In the genomic region with DNA sequence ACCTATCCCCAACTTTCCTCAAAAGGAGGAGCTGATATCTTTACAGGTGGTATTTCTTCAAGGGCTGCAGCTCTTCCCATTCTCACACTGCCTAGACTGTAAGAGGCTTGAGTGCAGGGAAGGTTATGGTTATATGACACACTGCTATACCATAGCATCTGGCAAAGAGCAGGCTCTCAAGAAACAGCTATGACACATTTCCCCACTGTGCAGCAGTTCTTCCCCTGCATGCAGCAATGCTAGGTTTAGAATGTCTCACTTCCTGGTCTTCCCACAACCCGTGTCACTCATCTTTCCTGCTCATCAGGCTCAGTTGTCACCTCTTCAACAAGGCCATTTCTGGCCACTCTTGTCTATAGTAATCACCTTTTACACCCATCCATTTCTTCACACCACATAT, we compare ENCODE assay signal across 29 mouse cellular contexts. TPM values are rescaled to one million over a fixed set of nuclear protein-coding genes. Genes with fewer than 3 reads are reported as not detected.
A peak's percentile ranks its signal among the peaks of the same experiment; 100 is the strongest.
DNase-seq lines count a peak whose midpoint lies in the region; ATAC-seq lines count a peak whose summit lies in the region.
"Had no signal": no experiment of that assay in that cellular context is flagged by ENCODE, and none has a peak within 500 bp of the region (broad histone marks: within the 10 kb centered on the region; RNA-seq: fewer than 3 reads in every experiment).

No protein-coding gene starts in this region.

- no peaks in the 10 kb centered on the region for H3K9me3 ChIP-seq in midbrain, embryonic 11.5 days (ENCODE audit: control insufficient read depth, low read length)
- H3K9me3 ChIP-seq in midbrain, embryonic 15.5 days = no peaks in the 10 kb centered on the region
- H3K9me3 ChIP-seq in liver, embryonic 13.5 days (replicated peaks) = no peaks in the 10 kb centered on the region
- no peaks in the 10 kb centered on the region for H3K9me3 ChIP-seq in heart, embryonic 12.5 days (replicated peaks)
- H3K9me3 ChIP-seq in midbrain, embryonic 13.5 days = no peaks in the 10 kb centered on the region
- H3K9me3 ChIP-seq: hindbrain, embryonic 13.5 days; limb, embryonic 10.5 days; limb, embryonic 15.5 days; lung, embryonic 15.5 days; neural tube, embryonic 12.5 days had no signal

- no peak overlapping the region for H3K4me3 ChIP-seq in midbrain, embryonic 11.5 days (ENCODE audit: low read depth, low read length)
- H3K4me3 ChIP-seq in midbrain, embryonic 15.5 days = no peak overlapping the region
- no peak overlapping the region for H3K4me3 ChIP-seq in liver, embryonic 13.5 days (replicated peaks)
- H3K4me3 ChIP-seq in macrophage (ENCODE audit: inconsistent target) = no peak overlapping the region
- H3K4me3 ChIP-seq in heart, embryonic 12.5 days = no peak overlapping the region
- H3K4me3 ChIP-seq in midbrain, embryonic 13.5 days (replicated peaks) = no peak overlapping the region
- H3K4me3 ChIP-seq: hindbrain, embryonic 13.5 days; limb, embryonic 10.5 days; limb, embryonic 15.5 days; lung, embryonic 15.5 days; myocyte; neural tube, embryonic 12.5 days had no signal

- no peak overlapping the region for H3K4me2 ChIP-seq in midbrain, embryonic 11.5 days
- no peak overlapping the region for H3K4me2 ChIP-seq in midbrain, embryonic 15.5 days
- peak overlapping the region; percentile 6; the same call in 1 of the 2 replicates for H3K4me2 ChIP-seq in liver, embryonic 13.5 days
- no peak overlapping the region for H3K4me2 ChIP-seq in heart, embryonic 12.5 days
- H3K4me2 ChIP-seq in midbrain, embryonic 13.5 days (replicated peaks) = no peak overlapping the region
- H3K4me2 ChIP-seq: heart, embryonic 11.5 days; hindbrain, embryonic 13.5 days; limb, embryonic 15.5 days; lung, embryonic 15.5 days; neural tube, embryonic 12.5 days had no signal

- peaks cover 14% of the 10 kb centered on the region for H3K4me1 ChIP-seq in midbrain, embryonic 11.5 days (ENCODE audit: control insufficient read depth, insufficient read depth, low read length)
- peaks cover 47% of the 10 kb centered on the region for H3K4me1 ChIP-seq in midbrain, embryonic 15.5 days
- H3K4me1 ChIP-seq in liver, embryonic 13.5 days (replicated peaks) = peaks cover 65% of the 10 kb centered on the region
- H3K4me1 ChIP-seq in heart, embryonic 12.5 days (replicated peaks) = peaks cover 46% of the 10 kb centered on the region
- peaks cover 48% of the 10 kb centered on the region for H3K4me1 ChIP-seq in midbrain, embryonic 13.5 days (replicated peaks)

- H3K27ac ChIP-seq in midbrain, embryonic 11.5 days (ENCODE audit: low read depth, low read length) = no peak overlapping the region
- no peak overlapping the region for H3K27ac ChIP-seq in midbrain, embryonic 15.5 days
- peak overlapping the region; percentile 87 for H3K27ac ChIP-seq in liver, embryonic 13.5 days
- 0 out of 2 replicates have a peak overlapping the region, but pooled peaks have one; percentile 10 for H3K27ac ChIP-seq in macrophage
- H3K27ac ChIP-seq in heart, embryonic 12.5 days (ENCODE audit: poor library complexity, severe bottlenecking) = no peak overlapping the region
- no peak overlapping the region for H3K27ac ChIP-seq in midbrain, embryonic 13.5 days
- H3K27ac ChIP-seq: hindbrain, embryonic 13.5 days; kidney, postnatal 0 days; limb, embryonic 10.5 days; limb, embryonic 15.5 days; lung, embryonic 15.5 days; neural tube, embryonic 12.5 days; stomach, postnatal 0 days had no signal

- peaks cover 100% of the 10 kb centered on the region for H3K79me2 ChIP-seq in macrophage (ENCODE audit: inconsistent target)

- no peaks in the 10 kb centered on the region for H3K27me3 ChIP-seq in midbrain, embryonic 11.5 days (ENCODE audit: control insufficient read depth, insufficient read depth, low read length)
- H3K27me3 ChIP-seq in midbrain, embryonic 15.5 days (replicated peaks) = no peaks in the 10 kb centered on the region
- H3K27me3 ChIP-seq in liver, embryonic 13.5 days = no peaks in the 10 kb centered on the region
- no peaks in the 10 kb centered on the region for H3K27me3 ChIP-seq in heart, embryonic 12.5 days (replicated peaks)
- H3K27me3 ChIP-seq in midbrain, embryonic 13.5 days = no peaks in the 10 kb centered on the region
- H3K27me3 ChIP-seq: hindbrain, embryonic 13.5 days; limb, embryonic 15.5 days; lung, embryonic 15.5 days; neural tube, embryonic 12.5 days had no signal

- H3K9ac ChIP-seq in midbrain, embryonic 11.5 days (ENCODE audit: low read length) = no peak overlapping the region
- H3K9ac ChIP-seq in midbrain, embryonic 15.5 days = no peak overlapping the region
- peak overlapping the region; percentile 43 for H3K9ac ChIP-seq in liver, embryonic 13.5 days
- no peak overlapping the region for H3K9ac ChIP-seq in heart, embryonic 12.5 days
- no peak overlapping the region for H3K9ac ChIP-seq in midbrain, embryonic 13.5 days (replicated peaks)
- H3K9ac ChIP-seq: hindbrain, embryonic 13.5 days; limb, embryonic 15.5 days; lung, embryonic 15.5 days; neural tube, embryonic 12.5 days had no signal

- no peak for ATAC-seq in midbrain, embryonic 11.5 days (ENCODE audit: low FRiP score)
- no peak for ATAC-seq in midbrain, embryonic 15.5 days (replicated peaks)
- ATAC-seq in liver, embryonic 13.5 days (ENCODE audit: low read depth) = no peak
- no peak for ATAC-seq in heart, embryonic 12.5 days (ENCODE audit: insufficient number of reproducible peaks, low FRiP score)
- ATAC-seq in midbrain, embryonic 13.5 days = no peak
- ATAC-seq: CD4-positive, CD25-positive, alpha-beta regulatory T cell, adult 4 months; forebrain, embryonic 16.5 days; intestine, embryonic 16.5 days had no signal

- H3K36me3 ChIP-seq in midbrain, embryonic 11.5 days (ENCODE audit: control insufficient read depth, insufficient read depth, low read length) = no peaks in the 10 kb centered on the region
- H3K36me3 ChIP-seq in midbrain, embryonic 15.5 days (replicated peaks) = no peaks in the 10 kb centered on the region
- H3K36me3 ChIP-seq in liver, embryonic 13.5 days = peaks cover 17% of the 10 kb centered on the region; the same call in 1 of the 2 replicates
- no peaks in the 10 kb centered on the region; the same call in 1 of the 2 replicates for H3K36me3 ChIP-seq in macrophage (ENCODE audit: inconsistent target)
- H3K36me3 ChIP-seq in heart, embryonic 12.5 days = peaks cover 9% of the 10 kb centered on the region; the same call in 1 of the 2 replicates
- 0 out of 2 replicates have a peak, but pooled peaks cover 19% of the 10 kb centered on the region for H3K36me3 ChIP-seq in midbrain, embryonic 13.5 days

- DNase-seq in midbrain, embryonic 11.5 days (ENCODE audit: low spot score, missing footprints) = peak; percentile 33
- DNase-seq in liver, embryonic 13.5 days = no peak
- DNase-seq in gastrocnemius, postnatal 4 days (ENCODE audit: low spot score in 2 of 2) = no peak
- DNase-seq: adrenal gland, postnatal 25 days; cerebellum, adult 18-20 months; cerebellum, postnatal 14 days; gastrocnemius, postnatal 10 days; heart, adult 18-20 months; heart, postnatal 4 days; kidney, adult 8-10 months; right cerebral cortex, postnatal 4 days; thymus, adult 18-20 months; thymus, postnatal 36 days had no signal

- WGBS in midbrain, embryonic 11.5 days = 87% methylated on average over 1 of the region's 1 CpGs
- WGBS in midbrain, embryonic 15.5 days = 87% methylated on average over 1 of the region's 1 CpGs
- WGBS in liver, embryonic 13.5 days (ENCODE audit: insufficient replicate concordance) = 24% methylated on average over 1 of the region's 1 CpGs
- 0% methylated on average over 1 of the region's 1 CpGs for WGBS in macrophage (ENCODE audit: missing documents)
- 64% methylated on average over 1 of the region's 1 CpGs for WGBS in heart, embryonic 12.5 days
- WGBS in midbrain, embryonic 13.5 days = 87% methylated on average over 1 of the region's 1 CpGs

RNA-seq across cellular contexts. Expression of gene Gmfg, which starts 6.7 kb away (rescaled TPM):
- polyA plus RNA-seq in midbrain, embryonic 11.5 days (2014; fragmentation: Nextera tagmentation; extraction: Ambion mirVana) = 6.3 and 7.5 TPM in 2 replicates
- 3.2 and 3.4 TPM in 2 replicates for polyA plus RNA-seq in midbrain, embryonic 15.5 days (2015; fragmentation: Nextera tagmentation; extraction: Ambion mirVana)
- 32.1 and 32.9 TPM in 2 replicates for polyA plus RNA-seq in liver, embryonic 13.5 days (2015; fragmentation: Nextera tagmentation; extraction: Ambion mirVana)
- total RNA-seq in macrophage (2018; cell fraction: chromatin; rRNA removed) = 10 to 100 TPM in 22 of 26 experiments, 1 to 10 TPM in 4; 3.0 to 77.3 (median 33.3) TPM
- total RNA-seq in macrophage (2018; cell fraction: cytosol; rRNA removed) = 100 to 1,000 TPM; 105 to 245 (median 163) TPM
- 100 to 1,000 TPM in 1 of 26 experiments, 10 to 100 TPM in 24, 1 to 10 TPM in 1; 8.7 to 100 (median 48.2) TPM for total RNA-seq in macrophage (2018; cell fraction: nucleus; rRNA removed)
- 66.4 to 177 TPM (median 158 TPM) in 3 replicates for polyA plus RNA-seq in macrophage (2018)
- total RNA-seq in gastrocnemius, postnatal 4 days (2021) = 10 to 100 TPM; 16.1 to 16.2 TPM
- 4.9 and 5.4 TPM in 2 replicates for polyA plus RNA-seq in heart, embryonic 12.5 days (2016; fragmentation: Nextera tagmentation; extraction: Ambion mirVana)
- polyA plus RNA-seq in midbrain, embryonic 13.5 days (2015; fragmentation: Nextera tagmentation; extraction: Ambion mirVana) = 3.0 and 4.7 TPM in 2 replicates
- polyA plus RNA-seq: myocyte had no signal

RNA-seq across cellular contexts. Expression of gene Lrfn1, which starts 21.3 kb away (rescaled TPM):
- polyA plus RNA-seq in midbrain, embryonic 11.5 days (2014; fragmentation: Nextera tagmentation; extraction: Ambion mirVana) = 4.5 and 5.0 TPM in 2 replicates
- polyA plus RNA-seq in midbrain, embryonic 15.5 days (2015; fragmentation: Nextera tagmentation; extraction: Ambion mirVana) = 20.9 and 23.0 TPM in 2 replicates
- polyA plus RNA-seq in liver, embryonic 13.5 days (2015; fragmentation: Nextera tagmentation; extraction: Ambion mirVana) = 0.15 and 0.36 TPM in 2 replicates
- 1 to 10 TPM in 10 of 26 experiments, under 1 TPM in 7, not detected in 9; 0.33 to 2.3 (median 1.3) TPM for total RNA-seq in macrophage (2018; cell fraction: chromatin; rRNA removed)
- total RNA-seq in macrophage (2018; cell fraction: cytosol; rRNA removed) = 1 to 10 TPM in 13 of 26 experiments, under 1 TPM in 13; 0.29 to 2.3 (median 0.99) TPM
- 1 to 10 TPM in 19 of 26 experiments, under 1 TPM in 7; 0.54 to 4.0 (median 1.6) TPM for total RNA-seq in macrophage (2018; cell fraction: nucleus; rRNA removed)
- 0.24 to 1.4 TPM (median 0.89 TPM) in 3 replicates for polyA plus RNA-seq in macrophage (2018)
- total RNA-seq in gastrocnemius, postnatal 4 days (2021) = 1 to 10 TPM; 3.3 to 3.6 TPM
- 1.5 and 2.0 TPM in 2 replicates for polyA plus RNA-seq in heart, embryonic 12.5 days (2016; fragmentation: Nextera tagmentation; extraction: Ambion mirVana)
- polyA plus RNA-seq in midbrain, embryonic 13.5 days (2015; fragmentation: Nextera tagmentation; extraction: Ambion mirVana) = 9.1 and 11.8 TPM in 2 replicates
- polyA plus RNA-seq: CD4-positive, CD25-positive, alpha-beta regulatory T cell, adult 4 months; myocyte had no signal

RNA-seq across cellular contexts. Expression of gene Paf1, which starts 37.8 kb away (rescaled TPM):
- 72.8 and 83.8 TPM in 2 replicates for polyA plus RNA-seq in midbrain, embryonic 11.5 days (2014; fragmentation: Nextera tagmentation; extraction: Ambion mirVana)
- polyA plus RNA-seq in midbrain, embryonic 15.5 days (2015; fragmentation: Nextera tagmentation; extraction: Ambion mirVana) = 92.5 and 110 TPM in 2 replicates
- 30.7 and 33.4 TPM in 2 replicates for polyA plus RNA-seq in liver, embryonic 13.5 days (2015; fragmentation: Nextera tagmentation; extraction: Ambion mirVana)
- total RNA-seq in macrophage (2018; cell fraction: chromatin; rRNA removed) = 100 to 1,000 TPM; 101 to 451 (median 214) TPM
- 10 to 100 TPM; 37.2 to 79.3 (median 58.5) TPM for total RNA-seq in macrophage (2018; cell fraction: cytosol; rRNA removed)
- total RNA-seq in macrophage (2018; cell fraction: nucleus; rRNA removed) = 100 to 1,000 TPM in 20 of 26 experiments, 10 to 100 TPM in 6; 77.1 to 321 (median 147) TPM
- polyA plus RNA-seq in macrophage (2018) = 72.5 to 257 TPM (median 75.2 TPM) in 3 replicates
- 10 to 100 TPM; 41.2 to 55.6 TPM for total RNA-seq in gastrocnemius, postnatal 4 days (2021)
- polyA plus RNA-seq in heart, embryonic 12.5 days (2016; fragmentation: Nextera tagmentation; extraction: Ambion mirVana) = 68.5 and 70.4 TPM in 2 replicates
- polyA plus RNA-seq in midbrain, embryonic 13.5 days (2015; fragmentation: Nextera tagmentation; extraction: Ambion mirVana) = 97.9 and 99.2 TPM in 2 replicates

RNA-seq across cellular contexts. Expression of gene Med29, which starts 38.0 kb away (rescaled TPM):
- 44.4 and 50.5 TPM in 2 replicates for polyA plus RNA-seq in midbrain, embryonic 11.5 days (2014; fragmentation: Nextera tagmentation; extraction: Ambion mirVana)
- polyA plus RNA-seq in midbrain, embryonic 15.5 days (2015; fragmentation: Nextera tagmentation; extraction: Ambion mirVana) = 46.6 and 47.0 TPM in 2 replicates
- 28.1 and 31.8 TPM in 2 replicates for polyA plus RNA-seq in liver, embryonic 13.5 days (2015; fragmentation: Nextera tagmentation; extraction: Ambion mirVana)
- total RNA-seq in macrophage (2018; cell fraction: chromatin; rRNA removed) = 10 to 100 TPM in 2 of 26 experiments, 1 to 10 TPM in 24; 2.6 to 11.9 (median 5.0) TPM
- total RNA-seq in macrophage (2018; cell fraction: cytosol; rRNA removed) = 10 to 100 TPM in 22 of 26 experiments, 1 to 10 TPM in 4; 8.8 to 16.2 (median 11.9) TPM
- 10 to 100 TPM in 2 of 26 experiments, 1 to 10 TPM in 24; 2.4 to 10.8 (median 5.4) TPM for total RNA-seq in macrophage (2018; cell fraction: nucleus; rRNA removed)
- 13.6 to 20.0 TPM (median 16.3 TPM) in 3 replicates for polyA plus RNA-seq in macrophage (2018)
- 10 to 100 TPM; 23.7 to 25.1 TPM for total RNA-seq in gastrocnemius, postnatal 4 days (2021)
- 45.4 and 46.5 TPM in 2 replicates for polyA plus RNA-seq in heart, embryonic 12.5 days (2016; fragmentation: Nextera tagmentation; extraction: Ambion mirVana)
- polyA plus RNA-seq in midbrain, embryonic 13.5 days (2015; fragmentation: Nextera tagmentation; extraction: Ambion mirVana) = 43.4 and 49.5 TPM in 2 replicates

RNA-seq across cellular contexts. Expression of gene Zfp36, which starts 50.5 kb away (rescaled TPM):
- polyA plus RNA-seq in midbrain, embryonic 11.5 days (2014; fragmentation: Nextera tagmentation; extraction: Ambion mirVana) = 3.3 and 3.5 TPM in 2 replicates
- polyA plus RNA-seq in midbrain, embryonic 15.5 days (2015; fragmentation: Nextera tagmentation; extraction: Ambion mirVana) = 3.2 and 3.3 TPM in 2 replicates
- polyA plus RNA-seq in liver, embryonic 13.5 days (2015; fragmentation: Nextera tagmentation; extraction: Ambion mirVana) = 4.7 and 6.3 TPM in 2 replicates
- 1,000 to 10,000 TPM in 2 of 26 experiments, 100 to 1,000 TPM in 22, 10 to 100 TPM in 2; 91.8 to 1,107 (median 329) TPM for total RNA-seq in macrophage (2018; cell fraction: chromatin; rRNA removed)
- total RNA-seq in macrophage (2018; cell fraction: cytosol; rRNA removed) = 1,000 to 10,000 TPM in 13 of 26 experiments, 100 to 1,000 TPM in 13; 132 to 2,956 (median 939) TPM
- total RNA-seq in macrophage (2018; cell fraction: nucleus; rRNA removed) = 1,000 to 10,000 TPM in 15 of 26 experiments, 100 to 1,000 TPM in 11; 163 to 2,419 (median 1,098) TPM
- polyA plus RNA-seq in macrophage (2018) = 67.8 to 98.8 TPM (median 74.9 TPM) in 3 replicates
- 1 to 10 TPM; 8.5 to 9.9 TPM for total RNA-seq in gastrocnemius, postnatal 4 days (2021)
- 15.9 and 16.5 TPM in 2 replicates for polyA plus RNA-seq in heart, embryonic 12.5 days (2016; fragmentation: Nextera tagmentation; extraction: Ambion mirVana)
- polyA plus RNA-seq in midbrain, embryonic 13.5 days (2015; fragmentation: Nextera tagmentation; extraction: Ambion mirVana) = 3.1 and 4.2 TPM in 2 replicates

Comparison
In these comparisons a context has a peak if more than half of its experiments do, and no peak if none do; other contexts are left out.
1. H3K27ac ChIP-seq: peak in liver, embryonic 13.5 days (single experiment) and macrophage (single experiment); none in midbrain, embryonic 11.5 days (single experiment), midbrain, embryonic 15.5 days (single experiment), heart, embryonic 12.5 days (single experiment) and midbrain, embryonic 13.5 days (single experiment).